Mouse (Mus musculus): ENCODE data around the gene Plekhh2.

- no peak for TF ChIP-seq USF2 (IDR thresholded peaks at IDR 0.05; ENCODE audit: borderline replicate concordance in 1 of 2, insufficient read depth in 1 of 2, low read depth in 1 of 2, low read length in 2 of 2)
- no peak for TF ChIP-seq MAX (IDR thresholded peaks at IDR 0.05; ENCODE audit: low read length)
- TF ChIP-seq TBP (IDR thresholded peaks at IDR 0.05; ENCODE audit: low read depth, low read length) = no peak
- TF ChIP-seq CTCF (IDR thresholded peaks at IDR 0.05 in 2 of 3, conservative IDR thresholded peaks at IDR 0.05 in 1 of 3; ENCODE audit: control insufficient read depth in 1 of 3, insufficient read depth in 1 of 3, low read depth in 2 of 3, low read length in 3 of 3, poor library complexity in 1 of 3, severe bottlenecking in 1 of 3) = no peak
- no peak for TF ChIP-seq ZMIZ1 (IDR thresholded peaks at IDR 0.05; ENCODE audit: low read depth, low read length)
- TF ChIP-seq UBTF (IDR thresholded peaks at IDR 0.05; ENCODE audit: borderline replicate concordance, insufficient read depth, low read depth, low read length) = no peak
- TF ChIP-seq POLR2A (IDR thresholded peaks at IDR 0.05; ENCODE audit: control insufficient read depth in 1 of 2, insufficient read depth in 1 of 2, low read depth in 1 of 2, low read length in 2 of 2, poor library complexity in 1 of 2) = no peak
- no peak for TF ChIP-seq TCF12 (IDR thresholded peaks at IDR 0.05; ENCODE audit: low read depth, low read length)
- no peak for TF ChIP-seq EP300 (IDR thresholded peaks at IDR 0.05; ENCODE audit: low read depth in 1 of 2, low read length in 2 of 2)
- no peak for TF ChIP-seq MYC (IDR thresholded peaks at IDR 0.05; ENCODE audit: low read depth, low read length)
Measured at GRCm38 (mm10) chr17:84497972-84498604, 13.6 kb upstream of the Plekhh2 start.

Data from MEL (cell line).